Comparison of ENCODE assay signal across 24 mouse cellular contexts in genomic region chrX:168903557-168903956, GRCm38 (mm10).
A peak's percentile ranks its signal among the peaks of the same experiment; 100 is the strongest.
DNase-seq lines count a peak whose midpoint lies in the region; ATAC-seq and TF ChIP-seq lines count a peak whose summit lies in the region.
"Had no signal": no experiment of that assay in that cellular context is flagged by ENCODE, and none has a peak within 500 bp of the region (broad histone marks: within the 10 kb centered on the region; RNA-seq: fewer than 3 reads in every experiment).

No protein-coding gene starts in this region.

- TF ChIP-seq EP300 in lung, postnatal 0 days (IDR thresholded peaks at IDR 0.05), result no peak

- H3K4me3 ChIP-seq in lung, embryonic 15.5 days, result no peak overlapping the region
- no peak overlapping the region for H3K4me3 ChIP-seq in lung, postnatal 0 days (ENCODE audit: low read depth, low read length)
- H3K4me3 ChIP-seq: embryonic facial prominence, embryonic 10.5 days; embryonic facial prominence, embryonic 12.5 days; forebrain, embryonic 13.5 days; forebrain, embryonic 15.5 days had no signal

- no peaks in the 10 kb centered on the region for H3K9me3 ChIP-seq in lung, embryonic 15.5 days
- no peaks in the 10 kb centered on the region for H3K9me3 ChIP-seq in lung, postnatal 0 days (ENCODE audit: low read length)
- H3K9me3 ChIP-seq: embryonic facial prominence, embryonic 10.5 days; embryonic facial prominence, embryonic 12.5 days; forebrain, embryonic 13.5 days; forebrain, embryonic 15.5 days; G1E had no signal

- no peak overlapping the region for H3K4me2 ChIP-seq in lung, embryonic 15.5 days
- no peak overlapping the region for H3K4me2 ChIP-seq in lung, postnatal 0 days (replicated peaks; ENCODE audit: low read depth, low read length)
- H3K4me2 ChIP-seq: embryonic facial prominence, embryonic 12.5 days; forebrain, embryonic 13.5 days; forebrain, embryonic 15.5 days had no signal

- no peaks in the 10 kb centered on the region for H3K36me3 ChIP-seq in lung, embryonic 15.5 days
- no peaks in the 10 kb centered on the region for H3K36me3 ChIP-seq in lung, postnatal 0 days (ENCODE audit: insufficient read depth, low read length)
- H3K36me3 ChIP-seq: embryonic facial prominence, embryonic 10.5 days; embryonic facial prominence, embryonic 12.5 days; forebrain, embryonic 15.5 days; G1E had no signal

- no peak overlapping the region for H3K9ac ChIP-seq in lung, embryonic 15.5 days
- H3K9ac ChIP-seq in lung, postnatal 0 days (replicated peaks; ENCODE audit: low read depth), result no peak overlapping the region
- H3K9ac ChIP-seq: embryonic facial prominence, embryonic 12.5 days; forebrain, embryonic 13.5 days; forebrain, embryonic 15.5 days; forebrain, postnatal 0 days had no signal

- H3K27me3 ChIP-seq in lung, embryonic 15.5 days, result no peaks in the 10 kb centered on the region
- H3K27me3 ChIP-seq in lung, postnatal 0 days (replicated peaks; ENCODE audit: insufficient read depth, low read length), result no peaks in the 10 kb centered on the region
- H3K27me3 ChIP-seq: CH12.LX; embryonic facial prominence, embryonic 12.5 days; forebrain, embryonic 13.5 days; forebrain, embryonic 15.5 days had no signal

- peak overlapping the region; percentile 53 for H3K27ac ChIP-seq in lung, embryonic 15.5 days
- peak overlapping the region; percentile 39; the same call in 1 of the 2 replicates for H3K27ac ChIP-seq in lung, postnatal 0 days (ENCODE audit: low read length)
- H3K27ac ChIP-seq: embryonic facial prominence, embryonic 10.5 days; embryonic facial prominence, embryonic 12.5 days; forebrain, embryonic 13.5 days; forebrain, embryonic 15.5 days had no signal

- DNase-seq in lung, postnatal 10 days, result no peak
- DNase-seq in lung, postnatal 0 days (ENCODE audit: low spot score), result peak; percentile 9
- no peak for DNase-seq in lung, postnatal 14 days
- DNase-seq in testis, postnatal 14 days (ENCODE audit: low spot score), result no peak
- DNase-seq: adrenal gland, adult 8-10 months; adrenal gland, postnatal 14 days; adrenal gland, postnatal 36 days; B cell, adult 2 months; cerebellum, adult 11-12 months; cerebellum, adult 2 months; cerebellum, adult 9-10 months; cerebellum, postnatal 10 days; cerebellum, postnatal 25 days; forebrain, postnatal 0 days had no signal

- no peak for TF ChIP-seq CTCF in lung, postnatal 0 days (IDR thresholded peaks at IDR 0.05)

- 47% methylated on average over 2 of the region's 2 CpGs for WGBS in lung, embryonic 15.5 days
- WGBS in lung, postnatal 0 days, result 45% methylated on average over 2 of the region's 2 CpGs

- ATAC-seq in lung, embryonic 15.5 days (ENCODE audit: borderline replicate concordance, extremely low read depth, low FRiP score, low TSS enrichment), result peak; percentile 64; the same call in 1 of the 2 replicates
- peak; percentile 49 for ATAC-seq in lung, postnatal 0 days
- ATAC-seq: activated CD4-positive, CD25-positive, alpha-beta regulatory T cell, adult 4 months; CD4-positive, CD25-positive, alpha-beta regulatory T cell, adult 4 months; forebrain, embryonic 13.5 days; forebrain, embryonic 15.5 days; forebrain, postnatal 0 days; Patski had no signal

- no peaks in the 10 kb centered on the region; the same call in 1 of the 2 replicates for H3K4me1 ChIP-seq in lung, embryonic 15.5 days
- H3K4me1 ChIP-seq in lung, postnatal 0 days (ENCODE audit: insufficient read depth, low read depth, low read length), result no peaks in the 10 kb centered on the region
- H3K4me1 ChIP-seq: embryonic facial prominence, embryonic 10.5 days; embryonic facial prominence, embryonic 12.5 days; forebrain, embryonic 13.5 days; forebrain, embryonic 15.5 days had no signal
